In genomic region chr2:132051798-132052197, GRCm38 (mm10) we compare ENCODE assay signal across 19 mouse cellular contexts. TPM values are rescaled to one million over a fixed set of nuclear protein-coding genes. Genes with fewer than 3 reads are reported as not detected.
DNase-seq lines count a peak whose midpoint lies in the region; ATAC-seq and TF ChIP-seq lines count a peak whose summit lies in the region.
"Had no signal": no experiment of that assay in that cellular context is flagged by ENCODE, and none has a peak within 500 bp of the region (broad histone marks: within the 10 kb centered on the region; RNA-seq: fewer than 3 reads in every experiment).

No protein-coding gene starts in this region.

- WGBS in liver, postnatal 0 days (ENCODE audit: insufficient replicate concordance), result 47% methylated on average over 5 of the region's 5 CpGs

- H3K4me2 ChIP-seq in liver, postnatal 0 days (ENCODE audit: low read depth, low read length), result no peak overlapping the region
- H3K4me2 ChIP-seq: limb, embryonic 15.5 days; midbrain, embryonic 13.5 days; neural tube, embryonic 15.5 days had no signal

- TF ChIP-seq CTCF in liver, postnatal 0 days (IDR thresholded peaks at IDR 0.05; ENCODE audit: low read depth), result no peak

- intact Hi-C loops in gastrocnemius, postnatal 36 days (cut with DNase I), result no loop called here

- H3K9me3 ChIP-seq in liver, postnatal 0 days (ENCODE audit: low read length), result no peaks in the 10 kb centered on the region
- H3K9me3 ChIP-seq: forebrain, embryonic 10.5 days; hindbrain, embryonic 10.5 days; limb, embryonic 15.5 days; midbrain, embryonic 13.5 days; neural tube, embryonic 15.5 days had no signal

- H3K36me3 ChIP-seq in liver, postnatal 0 days (replicated peaks; ENCODE audit: insufficient read depth, low read length), result peaks cover 17% of the 10 kb centered on the region

- no peak overlapping the region for H3K9ac ChIP-seq in liver, postnatal 0 days (replicated peaks)
- H3K9ac ChIP-seq: limb, embryonic 15.5 days; midbrain, embryonic 13.5 days; neural tube, embryonic 15.5 days had no signal

- no peak overlapping the region for H3K4me3 ChIP-seq in liver, postnatal 0 days (ENCODE audit: low read depth, low read length)
- H3K4me3 ChIP-seq: forebrain, embryonic 10.5 days; hindbrain, embryonic 10.5 days; limb, embryonic 15.5 days; midbrain, embryonic 13.5 days; neural tube, embryonic 15.5 days had no signal

- H3K4me1 ChIP-seq in liver, postnatal 0 days (ENCODE audit: insufficient read depth), result peaks cover 6% of the 10 kb centered on the region
- H3K4me1 ChIP-seq: hindbrain, embryonic 10.5 days; limb, embryonic 15.5 days; midbrain, embryonic 13.5 days; neural tube, embryonic 15.5 days had no signal

- H3K27ac ChIP-seq in liver, postnatal 0 days (ENCODE audit: low read depth), result no peak overlapping the region
- H3K27ac ChIP-seq: forebrain, embryonic 10.5 days; hindbrain, embryonic 10.5 days; limb, embryonic 15.5 days; midbrain, embryonic 13.5 days; neural tube, embryonic 15.5 days had no signal

- no peaks in the 10 kb centered on the region for H3K27me3 ChIP-seq in liver, postnatal 0 days (ENCODE audit: insufficient read depth, low read length)
- H3K27me3 ChIP-seq: limb, embryonic 15.5 days; midbrain, embryonic 13.5 days; neural tube, embryonic 15.5 days had no signal

- DNase-seq in 416B (ENCODE audit: low read depth), result peak; percentile 72
- DNase-seq in CD4-positive helper T cell, adult 2 months (ENCODE audit: low read depth, low spot score), result peak; percentile 56
- no peak for DNase-seq in liver, postnatal 0 days
- no peak for DNase-seq in gastrocnemius, adult 8-10 months (ENCODE audit: low spot score in 2 of 2)
- DNase-seq in gastrocnemius, postnatal 36 days, result no peak
- no peak for DNase-seq in c-Kit-positive CD71-positive TER-119-positive erythroid progenitor cells, embryonic 14.5 days (ENCODE audit: low spot score)
- no peak for DNase-seq in frontal cortex, adult 2 months (ENCODE audit: extremely low spot score in 1 of 2, low spot score in 1 of 2)
- DNase-seq: adrenal gland, adult 8-10 months; cerebellum, postnatal 14 days; gastrocnemius, postnatal 10 days; kidney, adult 8-10 months; kidney, postnatal 36 days had no signal

- TF ChIP-seq EP300 in liver, postnatal 0 days (IDR thresholded peaks at IDR 0.05; ENCODE audit: low read depth), result no peak

- ATAC-seq in common myeloid progenitor, adult 5-6 weeks (replicated peaks; ENCODE audit: low read depth, poor library complexity, severe bottlenecking), result peak; percentile 37
- peak; percentile 53 for ATAC-seq in liver, postnatal 0 days
- ATAC-seq: lung, postnatal 0 days; midbrain, embryonic 13.5 days had no signal

RNA-seq across cellular contexts. Expression of gene Rassf2, which starts 21.7 kb away (rescaled TPM):
- 48.4 and 49.3 TPM in 2 replicates for total RNA-seq in common myeloid progenitor, adult 5-6 weeks (2017)
- polyA plus RNA-seq in liver, postnatal 0 days (2015; fragmentation: Nextera tagmentation; extraction: Ambion mirVana), result 1.9 and 3.0 TPM in 2 replicates
- total RNA-seq in gastrocnemius, adult 8-10 months (2022), result 1 to 10 TPM; 1.3 to 4.1 (median 2.4) TPM
- 1 to 10 TPM; 5.0 to 5.2 TPM for total RNA-seq in gastrocnemius, postnatal 36 days (2021)
- polyA plus RNA-seq in frontal cortex, adult 2 months (2012; rRNA removed), result 31.4 and 35.8 TPM in 2 replicates

Comparison
In these comparisons a context has a peak if more than half of its experiments do, and no peak if none do; other contexts are left out.
1. DNase-seq: peak in 416B (single experiment) and CD4-positive helper T cell, adult 2 months (single experiment); none in liver, postnatal 0 days (single experiment), gastrocnemius, adult 8-10 months (0 of 2), gastrocnemius, postnatal 36 days (0 of 2), c-Kit-positive CD71-positive TER-119-positive erythroid progenitor cells, embryonic 14.5 days (single experiment) and frontal cortex, adult 2 months (0 of 2).